Mouse (Mus musculus) stomach, embryonic 14.5 days (tissue): ENCODE measurements around the gene Camk1d. TPM values are rescaled to one million over a fixed set of nuclear protein-coding genes. Genes with fewer than 3 reads are reported as not detected.
A peak's percentile ranks its signal among the peaks of the same experiment; 100 is the strongest.

Source experiments
- ATAC-seq: fragments of 200-750 bp; cut with Nextera tagmentation; 2 replicates; pipeline ENCODE4 v1.8.0; 2017; ENCODE audit warnings: low read depth, moderate TSS enrichment; ENCODE audit not compliant: insufficient number of reproducible peaks, insufficient read depth, low FRiP score
- H3K27ac ChIP-seq: fragments of 300-500 bp; sonication (generic); 2 replicates; pipeline ENCODE4 v1.5.1; 2014; ENCODE audit warnings: mild to moderate bottlenecking, low read length, moderate library complexity, mixed read lengths
- H3K27me3 ChIP-seq: fragments of 300-500 bp; sonication (generic); 2 replicates; pipeline ENCODE4 v1.6.1; 2014; ENCODE audit warnings: low read length, control low read depth, mixed read lengths; ENCODE audit not compliant: control insufficient read depth, insufficient read depth
- H3K36me3 ChIP-seq: fragments of 300-500 bp; sonication (generic); 2 replicates; pipeline ENCODE4 v1.6.1; 2014; ENCODE audit warnings: mild to moderate bottlenecking, control low read depth, low read length, moderate library complexity, mixed read lengths; ENCODE audit not compliant: control insufficient read depth, insufficient read depth
- H3K4me1 ChIP-seq: fragments of 300-500 bp; sonication (generic); 2 replicates; pipeline ENCODE4 v1.6.1; 2014; ENCODE audit warnings: low read length, control low read depth, mixed read lengths; ENCODE audit not compliant: control insufficient read depth, insufficient read depth
- H3K4me2 ChIP-seq: fragments of 300-500 bp; sonication (generic); replicated peaks from 2 replicates; pipeline ENCODE4 v1.6.1; 2014; ENCODE audit warnings: low read depth, low read length, control low read depth
- H3K4me3 ChIP-seq: fragments of 300-500 bp; sonication (generic); 2 replicates; pipeline ENCODE4 v1.5.1; 2014; ENCODE audit warnings: low read depth, low read length, control low read depth
- H3K9ac ChIP-seq: fragments of 300-500 bp; sonication (generic); replicated peaks from 2 replicates; pipeline ENCODE4 v1.6.1; 2014; ENCODE audit warnings: low read depth, mild to moderate bottlenecking, control low read depth, low read length, moderate library complexity, mixed read lengths
- H3K9me3 ChIP-seq: fragments of 300-500 bp; sonication (generic); 2 replicates; pipeline ENCODE4 v1.6.1; 2016; ENCODE audit warnings: low read depth, low read length, control low read depth; ENCODE audit not compliant: control insufficient read depth
- WGBS: fragments of 180-500 bp; shearing (Covaris S2); extraction: QIAGEN DNeasy Blood & Tissue Kit; methylation state at CpG from one replicate; pipeline ENCODE4 v1.1.7; 2014; 5-methylcytosine and 5-hydroxymethylcytosine counted together
- polyA plus RNA-seq: library from polyadenylated mRNA; unstranded; fragments of >200 nt; fragmentation: Nextera tagmentation; extraction: Ambion mirVana; gene quantifications from 2 replicates; pipeline ENCODE4 v1.2.1, GENCODE M21; 2014

Gene Camk1d
- polyA plus RNA-seq, 1 experiment from 2014 or later = 20.5 TPM

- WGBS = 88% methylated on average over 14 of the region's 14 CpGs
- no peak overlapping the region for H3K4me2 ChIP-seq
- ATAC-seq = no peak
Measured at GRCm38 (mm10) chr2:5636801-5637742, 77.2 kb downstream of the Camk1d start.

GRCm38 (mm10) chr2:5632355-5632684 lies 82.0 kb downstream of the Camk1d start:
- Histone ChIP-seq H3K9me3 (no peaks in the 10 kb centered on the region), H3K4me3 (no peak overlapping the region), H3K9ac (no peak overlapping the region), H3K27me3 (no peaks in the 10 kb centered on the region), H3K27ac (no peak overlapping the region), H3K4me2 (no peak overlapping the region), H3K36me3 (no peaks in the 10 kb centered on the region), H3K4me1 (no peaks in the 10 kb centered on the region)
- WGBS = 82% methylated on average over 6 of the region's 6 CpGs
- no peak for ATAC-seq

More at GRCm38 (mm10) chr2:5636801-5637742, 77.2 kb downstream of the Camk1d start:
- H3K27me3 ChIP-seq = no peaks in the 10 kb centered on the region
- no peak overlapping the region for H3K4me3 ChIP-seq
- no peak overlapping the region for H3K27ac ChIP-seq
- no peaks in the 10 kb centered on the region for H3K4me1 ChIP-seq
- no peaks in the 10 kb centered on the region for H3K9me3 ChIP-seq
- H3K9ac ChIP-seq = no peak overlapping the region
- no peaks in the 10 kb centered on the region for H3K36me3 ChIP-seq

GRCm38 (mm10) chr2:5631676-5632354 lies 82.5 kb downstream of the Camk1d start:
- ATAC-seq = no peak
- H3K4me1 ChIP-seq = no peaks in the 10 kb centered on the region
- 80% methylated on average over 11 of the region's 11 CpGs for WGBS
- no peak overlapping the region for H3K4me2 ChIP-seq
- H3K36me3 ChIP-seq = no peaks in the 10 kb centered on the region
- H3K4me3 ChIP-seq = no peak overlapping the region
- no peaks in the 10 kb centered on the region for H3K9me3 ChIP-seq
- H3K27me3 ChIP-seq = no peaks in the 10 kb centered on the region
- no peak overlapping the region for H3K9ac ChIP-seq
- H3K27ac ChIP-seq = no peak overlapping the region

- H3K9ac ChIP-seq = no peak overlapping the region
- WGBS = 59% methylated on average over 4 of the region's 4 CpGs
- no peak overlapping the region for H3K4me3 ChIP-seq
- H3K36me3 ChIP-seq = no peaks in the 10 kb centered on the region
- no peaks in the 10 kb centered on the region for H3K9me3 ChIP-seq
- no peak overlapping the region for H3K4me2 ChIP-seq
- no peak overlapping the region for H3K27ac ChIP-seq
- no peaks in the 10 kb centered on the region for H3K27me3 ChIP-seq
- no peak for ATAC-seq
- H3K4me1 ChIP-seq = no peaks in the 10 kb centered on the region
Measured at GRCm38 (mm10) chr2:5630710-5631109, 83.6 kb downstream of the Camk1d start.

GRCm38 (mm10) chr2:5624379-5624778 lies 89.9 kb downstream of the Camk1d start:
- 31% methylated on average over 4 of the region's 4 CpGs for WGBS
- no peak overlapping the region for H3K4me3 ChIP-seq
- no peak for ATAC-seq
- no peaks in the 10 kb centered on the region for H3K36me3 ChIP-seq
- H3K9me3 ChIP-seq = no peaks in the 10 kb centered on the region
- no peak overlapping the region for H3K4me2 ChIP-seq
- no peaks in the 10 kb centered on the region for H3K27me3 ChIP-seq
- H3K9ac ChIP-seq = no peak overlapping the region
- no peak overlapping the region for H3K27ac ChIP-seq
- H3K4me1 ChIP-seq = no peaks in the 10 kb centered on the region

- no peaks in the 10 kb centered on the region for H3K9me3 ChIP-seq
- no peak overlapping the region for H3K4me2 ChIP-seq
- 85% methylated on average over 8 of the region's 8 CpGs for WGBS
- ATAC-seq = no peak
- no peaks in the 10 kb centered on the region for H3K36me3 ChIP-seq
- no peaks in the 10 kb centered on the region for H3K27me3 ChIP-seq
- H3K9ac ChIP-seq = no peak overlapping the region
- H3K4me1 ChIP-seq = peaks cover 15% of the 10 kb centered on the region
- no peak overlapping the region for H3K4me3 ChIP-seq
- no peak overlapping the region for H3K27ac ChIP-seq
Measured at GRCm38 (mm10) chr2:5618361-5618896, 95.9 kb downstream of the Camk1d start.

GRCm38 (mm10) chr2:5614896-5615295 lies 99.4 kb downstream of the Camk1d start:
- ATAC-seq = no peak
- H3K27ac ChIP-seq = no peak overlapping the region
- WGBS = 68% methylated on average over 3 of the region's 3 CpGs
- H3K4me3 ChIP-seq = no peak overlapping the region
- H3K27me3 ChIP-seq = no peaks in the 10 kb centered on the region
- peaks cover 27% of the 10 kb centered on the region for H3K4me1 ChIP-seq
- no peaks in the 10 kb centered on the region for H3K9me3 ChIP-seq
- no peaks in the 10 kb centered on the region for H3K36me3 ChIP-seq
- H3K4me2 ChIP-seq = no peak overlapping the region
- no peak overlapping the region for H3K9ac ChIP-seq

- ATAC-seq = no peak
- no peak overlapping the region for H3K9ac ChIP-seq
- H3K27ac ChIP-seq = peak overlapping the region; percentile 82
- no peaks in the 10 kb centered on the region for H3K9me3 ChIP-seq
- peaks cover 27% of the 10 kb centered on the region for H3K4me1 ChIP-seq
- no peaks in the 10 kb centered on the region for H3K27me3 ChIP-seq
- 52% methylated on average over 2 of the region's 2 CpGs for WGBS
- no peaks in the 10 kb centered on the region for H3K36me3 ChIP-seq
- no peak overlapping the region for H3K4me2 ChIP-seq
- no peak overlapping the region for H3K4me3 ChIP-seq
Measured at GRCm38 (mm10) chr2:5614308-5614705, 100.0 kb downstream of the Camk1d start.
